Comparison of ENCODE assay signal across 19 mouse cellular contexts in the genomic region with DNA sequence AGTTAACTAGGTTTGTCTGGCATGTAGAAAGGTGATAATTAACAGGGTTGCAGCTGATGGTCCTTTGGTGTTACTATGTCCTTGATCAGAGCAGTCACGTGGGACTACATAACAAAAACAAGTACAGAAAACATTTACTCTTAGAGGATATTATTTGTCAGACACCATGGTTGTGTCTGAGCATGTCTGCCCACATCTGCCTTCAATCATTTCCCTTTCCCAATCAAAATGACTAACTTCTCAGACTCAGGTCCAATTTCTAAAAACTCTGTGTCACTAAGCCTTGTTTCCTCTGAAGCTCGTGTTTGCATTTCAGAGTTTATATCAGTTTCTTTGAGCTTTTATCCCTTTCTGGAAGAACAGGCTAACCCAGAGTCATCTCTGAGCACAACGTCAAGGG.
DNase-seq lines count a peak whose midpoint lies in the region; ATAC-seq and TF ChIP-seq lines count a peak whose summit lies in the region.
"Had no signal": no experiment of that assay in that cellular context is flagged by ENCODE, and none has a peak within 500 bp of the region (broad histone marks: within the 10 kb centered on the region; RNA-seq: fewer than 3 reads in every experiment).

No protein-coding gene starts in this region.

- no peaks in the 10 kb centered on the region for H3K9me3 ChIP-seq in heart, embryonic 11.5 days (replicated peaks; ENCODE audit: control insufficient read depth, low read length)
- H3K9me3 ChIP-seq in lung, postnatal 0 days (ENCODE audit: low read length) = no peaks in the 10 kb centered on the region
- no peaks in the 10 kb centered on the region for H3K9me3 ChIP-seq in embryonic facial prominence, embryonic 11.5 days (replicated peaks; ENCODE audit: control insufficient read depth, low read length)
- H3K9me3 ChIP-seq in hindbrain, embryonic 16.5 days (ENCODE audit: control insufficient read depth, low read length) = no peaks in the 10 kb centered on the region
- H3K9me3 ChIP-seq: forebrain, embryonic 15.5 days; heart, embryonic 12.5 days; hindbrain, embryonic 13.5 days; intestine, embryonic 15.5 days had no signal

- no peaks in the 10 kb centered on the region for H3K27me3 ChIP-seq in heart, embryonic 11.5 days (ENCODE audit: control insufficient read depth, insufficient read depth, low read length)
- no peaks in the 10 kb centered on the region for H3K27me3 ChIP-seq in lung, postnatal 0 days (replicated peaks; ENCODE audit: insufficient read depth, low read length)
- no peaks in the 10 kb centered on the region for H3K27me3 ChIP-seq in embryonic facial prominence, embryonic 11.5 days (ENCODE audit: control insufficient read depth, insufficient read depth, low read length)
- no peaks in the 10 kb centered on the region for H3K27me3 ChIP-seq in hindbrain, embryonic 16.5 days (replicated peaks; ENCODE audit: control insufficient read depth, insufficient read depth, low read length)
- H3K27me3 ChIP-seq: forebrain, embryonic 15.5 days; heart, embryonic 12.5 days; hindbrain, embryonic 13.5 days; intestine, embryonic 15.5 days had no signal

- TF ChIP-seq CTCF in lung, postnatal 0 days (IDR thresholded peaks at IDR 0.05) = no peak

- H3K4me2 ChIP-seq in heart, embryonic 11.5 days = no peak overlapping the region
- H3K4me2 ChIP-seq in lung, postnatal 0 days (replicated peaks; ENCODE audit: low read depth, low read length) = no peak overlapping the region
- H3K4me2 ChIP-seq in embryonic facial prominence, embryonic 11.5 days (ENCODE audit: low read depth, low read length) = no peak overlapping the region
- H3K4me2 ChIP-seq in hindbrain, embryonic 16.5 days (ENCODE audit: low read length) = no peak overlapping the region
- H3K4me2 ChIP-seq: forebrain, embryonic 15.5 days; heart, embryonic 12.5 days; hindbrain, embryonic 13.5 days; intestine, embryonic 15.5 days had no signal

- H3K9ac ChIP-seq in heart, embryonic 11.5 days (ENCODE audit: low read depth, low read length) = no peak overlapping the region
- H3K9ac ChIP-seq in lung, postnatal 0 days (replicated peaks; ENCODE audit: low read depth) = no peak overlapping the region
- no peak overlapping the region for H3K9ac ChIP-seq in embryonic facial prominence, embryonic 11.5 days (replicated peaks; ENCODE audit: low read length)
- H3K9ac ChIP-seq in hindbrain, embryonic 16.5 days (ENCODE audit: low read depth, low read length) = no peak overlapping the region
- H3K9ac ChIP-seq: forebrain, embryonic 15.5 days; heart, embryonic 12.5 days; hindbrain, embryonic 13.5 days; intestine, embryonic 15.5 days had no signal

- H3K4me1 ChIP-seq in heart, embryonic 11.5 days (ENCODE audit: control insufficient read depth, insufficient read depth, low read length) = no peaks in the 10 kb centered on the region
- no peaks in the 10 kb centered on the region for H3K4me1 ChIP-seq in lung, postnatal 0 days (ENCODE audit: insufficient read depth, low read depth, low read length)
- H3K4me1 ChIP-seq in embryonic facial prominence, embryonic 11.5 days (ENCODE audit: control insufficient read depth, insufficient read depth, low read length) = no peaks in the 10 kb centered on the region
- H3K4me1 ChIP-seq in hindbrain, embryonic 16.5 days (ENCODE audit: control insufficient read depth, insufficient read depth, low read depth, low read length) = no peaks in the 10 kb centered on the region
- H3K4me1 ChIP-seq: forebrain, embryonic 15.5 days; heart, embryonic 12.5 days; hindbrain, embryonic 13.5 days; intestine, embryonic 15.5 days had no signal

- no peak for ATAC-seq in heart, embryonic 11.5 days (replicated peaks; ENCODE audit: insufficient number of reproducible peaks, low FRiP score, low TSS enrichment)
- no peak for ATAC-seq in lung, postnatal 0 days
- no peak for ATAC-seq in embryonic facial prominence, embryonic 11.5 days (replicated peaks; ENCODE audit: insufficient number of reproducible peaks, low FRiP score, low TSS enrichment, low read depth)
- no peak for ATAC-seq in hindbrain, embryonic 16.5 days
- ATAC-seq: forebrain, embryonic 15.5 days; intestine, embryonic 15.5 days had no signal

- DNase-seq in heart, adult 11 months = peak; percentile 78
- DNase-seq in lung, postnatal 0 days (ENCODE audit: low spot score) = peak; percentile 8
- no peak for DNase-seq in lung, postnatal 14 days
- peak; percentile 11 for DNase-seq in 3T3-L1 (ENCODE audit: low read depth, low spot score)
- DNase-seq in embryonic facial prominence, embryonic 11.5 days (ENCODE audit: low spot score) = peak; percentile 63
- DNase-seq in gastrocnemius, adult 8-10 months (ENCODE audit: low spot score in 2 of 2) = no peak
- DNase-seq: adrenal gland, adult 2 months; adrenal gland, postnatal 25 days; cerebellum, adult 18-20 months; cerebellum, postnatal 10 days; gastrocnemius, postnatal 14 days; kidney, adult 18-20 months had no signal

- no peak overlapping the region for H3K27ac ChIP-seq in heart, embryonic 11.5 days (ENCODE audit: low read depth, low read length)
- H3K27ac ChIP-seq in lung, postnatal 0 days (ENCODE audit: low read length) = no peak overlapping the region
- H3K27ac ChIP-seq in embryonic facial prominence, embryonic 11.5 days (replicated peaks; ENCODE audit: low read depth, low read length) = no peak overlapping the region
- H3K27ac ChIP-seq in hindbrain, embryonic 16.5 days (ENCODE audit: low read depth, low read length) = no peak overlapping the region
- H3K27ac ChIP-seq: forebrain, embryonic 15.5 days; hindbrain, embryonic 13.5 days; intestine, embryonic 15.5 days had no signal

- no peak overlapping the region for H3K4me3 ChIP-seq in heart, embryonic 11.5 days (ENCODE audit: low read depth, low read length)
- H3K4me3 ChIP-seq in lung, postnatal 0 days (ENCODE audit: low read depth, low read length) = no peak overlapping the region
- H3K4me3 ChIP-seq in embryonic facial prominence, embryonic 11.5 days (ENCODE audit: low read depth, low read length) = no peak overlapping the region
- H3K4me3 ChIP-seq in hindbrain, embryonic 16.5 days (ENCODE audit: low read length) = no peak overlapping the region
- H3K4me3 ChIP-seq: erythroblast, embryonic 14.5 days; forebrain, embryonic 15.5 days; heart, embryonic 12.5 days; hindbrain, embryonic 13.5 days; intestine, embryonic 15.5 days had no signal

- WGBS in heart, embryonic 11.5 days (ENCODE audit: insufficient replicate concordance) = 68% methylated on average over 3 of the region's 3 CpGs
- 49% methylated on average over 3 of the region's 3 CpGs for WGBS in lung, postnatal 0 days
- 44% methylated on average over 3 of the region's 3 CpGs for WGBS in embryonic facial prominence, embryonic 11.5 days
- 89% methylated on average over 3 of the region's 3 CpGs for WGBS in hindbrain, embryonic 16.5 days

- no peaks in the 10 kb centered on the region for H3K36me3 ChIP-seq in heart, embryonic 11.5 days (ENCODE audit: control insufficient read depth, insufficient read depth, low read length)
- H3K36me3 ChIP-seq in lung, postnatal 0 days (ENCODE audit: insufficient read depth, low read length) = no peaks in the 10 kb centered on the region
- no peaks in the 10 kb centered on the region for H3K36me3 ChIP-seq in embryonic facial prominence, embryonic 11.5 days (replicated peaks; ENCODE audit: control insufficient read depth, insufficient read depth, low read depth, low read length)
- no peaks in the 10 kb centered on the region for H3K36me3 ChIP-seq in hindbrain, embryonic 16.5 days (ENCODE audit: control insufficient read depth, insufficient read depth, low read length)
- H3K36me3 ChIP-seq: forebrain, embryonic 15.5 days; heart, embryonic 12.5 days; hindbrain, embryonic 13.5 days; intestine, embryonic 15.5 days had no signal

- no peak for TF ChIP-seq EP300 in lung, postnatal 0 days (IDR thresholded peaks at IDR 0.05)

Comparison
In these comparisons a context has a peak if more than half of its experiments do, and no peak if none do; other contexts are left out.
1. DNase-seq: peak in heart, adult 11 months (single experiment), lung, postnatal 0 days (single experiment), 3T3-L1 (single experiment) and embryonic facial prominence, embryonic 11.5 days (single experiment); none in lung, postnatal 14 days (single experiment) and gastrocnemius, adult 8-10 months (0 of 2).